Mouse (Mus musculus) spleen, postnatal 14 days (tissue): ENCODE measurements around the gene Nfe2l2.

Source experiments
- DNase-seq, 2 experiments: peaks; one replicate each; pipeline ENCODE4 v3.0.0; 2021 to 2022; ENCODE audit warnings: low spot score in 2 of 2

Nfe2l2 gene

DNA sequence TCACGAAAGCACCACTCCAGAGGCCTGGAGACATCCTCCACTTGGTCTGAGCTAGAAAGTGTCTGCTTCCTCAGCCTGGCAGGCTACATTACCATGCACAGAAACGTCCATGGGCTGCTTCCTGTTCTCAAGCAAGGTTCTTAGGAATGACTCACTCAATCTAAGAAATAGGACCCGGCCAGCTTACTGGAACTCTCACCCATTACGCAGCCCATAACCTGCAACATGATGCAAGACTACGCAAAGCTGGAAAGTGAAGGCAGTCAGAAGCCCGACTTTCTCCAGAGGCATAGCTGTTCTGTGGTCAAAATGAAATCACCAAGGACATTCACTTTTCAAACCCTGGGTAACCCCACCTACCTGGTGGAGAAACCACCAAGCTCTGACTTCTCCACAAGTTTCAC is 19.0 kb downstream of the Nfe2l2 start:
- no peak for DNase-seq

DNA sequence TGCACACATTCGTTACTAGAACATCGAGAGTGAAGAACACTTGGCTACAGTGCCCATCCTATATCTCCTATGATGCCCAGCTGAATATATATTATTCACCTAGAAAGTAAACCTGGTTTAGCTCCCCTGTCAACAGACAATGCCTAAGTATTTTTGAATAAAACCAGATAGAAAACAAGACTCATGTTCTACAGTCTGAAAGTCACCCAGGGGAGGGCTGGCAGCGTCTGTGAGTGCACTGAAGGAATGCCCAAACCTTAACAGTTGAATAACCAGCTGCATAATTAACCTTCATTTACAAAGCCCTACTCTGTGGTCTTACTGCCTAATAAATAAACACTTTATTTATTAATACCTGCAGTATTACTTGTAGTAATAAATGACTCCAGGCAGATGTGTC is 19.9 kb downstream of the Nfe2l2 start:
- DNase-seq: no peak

GRCm38 (mm10) chr2:75682978-75683709 is 21.3 kb downstream of the Nfe2l2 start:
- DNase-seq: peak; percentile 35 to 56

- DNase-seq: no peak
Observed at GRCm38 (mm10) chr2:75681439-75681838, 23.0 kb downstream of the Nfe2l2 start.

GRCm38 (mm10) chr2:75679947-75680346 is 24.5 kb downstream of the Nfe2l2 start:
- DNase-seq: no peak

- no peak for DNase-seq
Observed at GRCm38 (mm10) chr2:75676567-75676966, 27.9 kb downstream of the Nfe2l2 start.

GRCm38 (mm10) chr2:75672561-75672960 is 31.9 kb downstream of the Nfe2l2 start:
- no peak for DNase-seq

DNA sequence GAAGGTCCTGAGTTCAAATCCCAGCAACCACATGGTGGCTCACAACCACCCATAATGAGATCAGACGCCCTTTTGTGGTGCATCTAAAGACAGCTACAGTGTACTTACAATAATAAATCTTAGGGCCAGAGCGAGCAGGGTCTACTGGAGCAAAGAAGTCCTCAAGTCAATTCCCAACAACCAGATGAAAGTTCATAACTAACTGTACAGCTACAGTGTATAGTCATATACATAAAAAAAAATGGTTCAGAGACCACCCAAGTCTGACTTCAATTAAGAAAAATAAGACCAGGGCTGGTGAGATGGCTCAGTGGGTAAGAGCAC is 33.1 kb downstream of the Nfe2l2 start:
- DNase-seq: no peak

GRCm38 (mm10) chr2:75670446-75671336 is 33.8 kb downstream of the Nfe2l2 start:
- no peak for DNase-seq

DNA sequence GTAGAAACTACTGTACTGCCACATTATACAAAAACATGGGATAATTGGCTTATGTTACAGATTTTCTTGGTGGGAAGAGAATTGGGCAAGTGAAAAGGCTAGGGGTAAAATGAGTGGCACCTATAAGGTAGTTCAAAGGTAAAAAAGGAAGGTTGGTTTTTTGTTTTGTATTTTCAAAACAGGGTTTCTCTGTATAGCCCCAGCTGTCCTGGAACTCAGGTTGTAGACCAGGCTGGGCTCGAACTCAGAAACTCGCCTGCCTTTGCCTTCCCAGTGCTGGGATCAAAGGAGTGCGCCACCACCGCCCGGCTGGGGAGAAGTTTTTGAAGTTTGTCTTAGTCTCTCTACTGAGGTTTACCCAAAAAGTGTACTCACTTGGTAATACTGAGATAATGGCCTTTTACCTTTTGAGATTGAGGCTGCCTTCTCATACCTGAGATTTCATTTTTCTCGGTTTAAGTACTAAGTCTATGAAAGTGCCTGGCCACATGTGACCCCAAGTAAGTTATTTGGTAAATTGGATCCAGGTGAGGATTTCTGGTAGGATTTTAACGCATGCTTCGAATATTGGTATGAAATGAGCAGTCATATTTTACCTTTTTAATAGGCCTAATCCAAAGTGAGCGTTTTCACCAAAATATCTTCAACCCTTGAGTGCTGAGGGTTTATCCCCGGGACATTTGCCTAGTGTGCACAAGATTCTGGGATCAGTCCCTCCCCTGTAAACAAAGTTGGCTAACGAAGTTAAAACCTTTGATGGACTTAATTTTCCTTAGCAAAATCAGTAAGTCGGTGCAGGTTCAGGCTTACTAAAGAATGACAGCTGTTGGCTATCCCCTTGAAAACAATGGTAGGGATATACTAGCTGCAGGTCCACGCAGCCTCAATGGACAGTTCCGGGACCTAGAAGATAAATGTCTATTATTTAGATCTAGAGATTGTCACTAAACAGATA is 34.7 kb downstream of the Nfe2l2 start:
- no peak for DNase-seq

- no peak for DNase-seq
Observed at GRCm38 (mm10) chr2:75661106-75661505, 43.3 kb downstream of the Nfe2l2 start.

- no peak for DNase-seq
Observed at GRCm38 (mm10) chr2:75660255-75660948, 44.0 kb downstream of the Nfe2l2 start.

GRCm38 (mm10) chr2:75659629-75659960 is 44.8 kb downstream of the Nfe2l2 start:
- DNase-seq: peak; percentile 86 to 89

DNA sequence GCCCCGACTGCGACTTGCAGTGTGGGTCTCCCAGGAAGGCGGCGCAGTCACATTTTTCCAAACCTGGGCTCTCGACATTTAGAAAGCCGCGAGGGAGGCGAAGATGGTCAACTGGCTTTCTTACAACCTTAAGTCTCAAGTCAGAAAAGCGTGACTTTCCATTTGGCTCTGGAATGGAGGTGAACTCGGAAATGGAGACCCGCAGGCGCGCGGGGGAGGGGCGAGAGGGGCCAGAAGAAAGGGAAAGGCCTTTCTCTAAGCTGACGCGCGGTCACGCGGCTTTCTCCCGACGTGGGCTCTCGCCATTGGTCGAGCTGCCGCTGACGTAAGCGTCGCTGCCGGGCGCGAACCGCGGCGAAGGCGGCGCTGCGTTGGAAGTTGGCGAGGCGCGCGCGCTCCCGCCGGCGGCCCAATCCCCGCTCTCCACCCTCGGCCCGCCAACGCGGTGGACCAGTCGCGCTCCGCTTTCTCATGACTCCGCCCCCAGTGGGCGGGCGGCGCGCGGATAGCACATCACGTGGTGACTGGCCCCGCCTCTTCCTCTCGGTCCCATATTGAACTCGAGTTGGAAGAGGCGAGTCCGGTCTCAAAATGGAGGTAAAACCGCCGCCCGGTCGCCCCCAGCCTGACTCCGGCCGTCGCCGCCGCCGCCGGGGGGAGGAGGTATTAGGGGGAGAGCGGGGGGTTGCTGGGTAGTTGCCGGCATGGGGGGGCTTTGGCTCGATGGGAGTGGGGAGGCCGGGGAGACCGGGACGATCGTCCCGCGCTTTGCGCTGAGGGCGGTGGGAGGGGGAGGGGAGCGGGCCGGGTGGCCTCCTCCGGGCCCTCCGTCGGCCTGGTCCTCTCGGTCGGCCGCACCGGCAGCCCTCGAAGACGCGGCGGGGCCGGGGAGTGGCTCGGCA is 45.5 kb downstream of the Nfe2l2 start, which contains the start of gene Hnrnpa3:
TSS of gene Hnrnpa3 (plus strand) at position 535 of the 902 bp plus-strand sequence.
- DNase-seq: peak; percentile 96 to 97

GRCm38 (mm10) chr2:75657907-75658691 is 46.3 kb downstream of the Nfe2l2 start:
- DNase-seq: no peak

DNA sequence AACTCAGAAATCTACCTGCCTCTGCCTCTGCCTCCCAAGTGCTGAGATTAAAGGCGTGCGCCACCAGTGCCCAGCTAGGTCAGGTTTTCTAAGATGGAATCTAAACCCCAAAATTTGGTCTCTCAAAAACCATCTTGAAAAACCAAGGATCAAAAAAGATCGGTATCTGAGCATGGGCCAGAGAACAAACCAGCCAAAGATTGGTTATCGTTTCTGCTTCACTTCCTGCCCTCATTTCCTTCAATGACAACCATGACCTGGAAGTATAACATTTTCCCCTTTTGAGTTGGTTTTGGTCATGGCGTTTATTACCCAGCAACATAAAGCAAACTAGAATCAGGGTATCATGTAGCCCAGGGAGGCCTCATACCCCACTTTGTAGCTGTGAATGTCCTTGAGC is 47.5 kb downstream of the Nfe2l2 start:
- no peak for DNase-seq

- DNase-seq: no peak
Observed at GRCm38 (mm10) chr2:75654679-75655078, 49.8 kb downstream of the Nfe2l2 start.

DNA sequence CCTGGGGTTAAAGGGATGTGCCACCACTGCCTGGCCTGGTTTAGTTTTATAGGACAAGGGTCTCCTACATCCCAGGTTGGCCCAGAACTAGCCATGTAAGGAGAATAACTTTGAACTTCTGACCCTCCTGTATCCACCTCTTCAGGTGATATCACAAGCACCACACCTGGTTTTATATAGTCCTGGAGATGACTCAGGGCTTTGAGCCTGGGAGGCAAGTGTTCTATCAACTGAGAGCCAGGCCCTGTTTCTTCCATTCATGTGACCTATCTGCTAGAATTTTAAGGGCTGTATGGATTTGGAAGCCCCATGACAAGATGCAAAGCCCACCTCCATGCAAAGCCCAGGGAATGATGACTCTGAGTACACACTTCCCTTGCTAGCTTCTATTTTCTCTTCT is 51.3 kb downstream of the Nfe2l2 start:
- DNase-seq: no peak

- DNase-seq: no peak
Observed at GRCm38 (mm10) chr2:75650437-75650836, 54.0 kb downstream of the Nfe2l2 start.

DNA sequence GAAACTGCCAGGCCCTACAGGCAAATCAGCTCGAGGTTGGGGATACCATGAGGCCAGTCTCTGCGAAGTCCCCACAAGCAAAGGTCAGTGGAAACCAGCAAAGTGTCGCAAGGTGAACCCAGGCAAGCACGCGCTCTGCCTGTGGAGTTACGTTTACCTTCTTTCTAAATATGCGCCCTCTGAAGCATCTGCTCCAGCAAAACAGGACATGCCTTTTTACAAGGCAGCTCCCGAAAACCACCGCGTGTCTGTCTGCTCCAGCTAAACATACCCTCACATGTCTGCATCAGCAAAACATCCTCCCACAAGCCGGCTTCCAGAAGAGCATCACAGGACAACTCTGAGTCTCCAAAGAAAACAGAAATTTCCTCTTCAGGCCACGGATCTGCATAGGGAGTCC is 59.2 kb downstream of the Nfe2l2 start:
- no peak for DNase-seq
